Mouse (Mus musculus) lung, adult 2 months (tissue): ENCODE results near the gene Rnf152.

Experiments used
- CTCF ChIP-seq: fragments of 200-500 bp; IDR thresholded peaks from 2 replicates; pipeline ENCODE4 v1.5.1; 2011; ENCODE audit warnings: mild to moderate bottlenecking, low read length, control low read depth; ENCODE audit not compliant: insufficient read depth
- POLR2A ChIP-seq: fragments of 200-500 bp; IDR thresholded peaks from 2 replicates; pipeline ENCODE4 v1.6.1; 2011; ENCODE audit warnings: low read depth, mild to moderate bottlenecking, control low read depth, low read length, borderline replicate concordance; ENCODE audit errors: extremely low read depth

DNA sequence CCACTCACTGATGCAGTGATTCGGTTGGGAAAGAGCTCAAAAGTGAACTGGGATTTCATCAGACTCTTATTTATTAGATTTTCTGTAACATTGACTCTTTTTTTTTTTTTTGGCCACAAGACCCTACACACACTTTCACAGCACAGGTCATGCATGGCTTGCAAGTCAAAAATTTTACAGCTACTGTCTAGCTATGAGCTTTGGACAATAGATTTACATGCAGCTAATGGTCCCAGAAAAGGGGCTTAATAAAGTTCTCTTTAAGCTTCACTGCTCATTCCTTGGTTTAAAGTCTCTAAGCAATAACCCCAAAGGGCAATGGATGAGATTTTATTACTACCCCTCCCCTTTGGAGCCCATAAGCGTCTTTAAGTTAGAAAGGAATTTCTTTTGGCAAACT lies 76.3 kb downstream of the Rnf152 start:
- TF ChIP-seq POLR2A (no peak), CTCF (no peak)
